Mouse (Mus musculus): ENCODE measurements around the gene Il4.

Gene Il4

GRCm38 (mm10) chr11:53624124-53624523 is 5.7 kb upstream of the Il4 start:
- no peak for DNase-seq (ENCODE audit: low read depth, low spot score)

GRCm38 (mm10) chr11:53623573-53623972 is 5.1 kb upstream of the Il4 start:
- no peak for DNase-seq (ENCODE audit: low read depth, low spot score)

- no peak for DNase-seq (ENCODE audit: low read depth, low spot score)
Measured at GRCm38 (mm10) chr11:53622440-53622806, 4.0 kb upstream of the Il4 start.

GRCm38 (mm10) chr11:53621582-53622439 is 3.3 kb upstream of the Il4 start:
- DNase-seq (ENCODE audit: low read depth, low spot score) = no peak

GRCm38 (mm10) chr11:53620094-53620493 is 1.6 kb upstream of the Il4 start:
- DNase-seq (ENCODE audit: low read depth, low spot score) = no peak

- no peak for DNase-seq (ENCODE audit: low read depth, low spot score)
Measured at GRCm38 (mm10) chr11:53619428-53619827, 959 bp upstream of the Il4 start.

GRCm38 (mm10) chr11:53617562-53618109 is 833 bp downstream of the Il4 start:
- DNase-seq (ENCODE audit: low read depth, low spot score) = no peak

GRCm38 (mm10) chr11:53616748-53617558 is 1.5 kb downstream of the Il4 start:
- no peak for DNase-seq (ENCODE audit: low read depth, low spot score)

GRCm38 (mm10) chr11:53615575-53615974 is 2.9 kb downstream of the Il4 start:
- DNase-seq (ENCODE audit: low read depth, low spot score) = no peak

- DNase-seq (ENCODE audit: low read depth, low spot score) = no peak
Measured at GRCm38 (mm10) chr11:53615172-53615571, 3.3 kb downstream of the Il4 start.

- no peak for DNase-seq (ENCODE audit: low read depth, low spot score)
Measured at GRCm38 (mm10) chr11:53609672-53610071, 8.8 kb downstream of the Il4 start.

- no peak for DNase-seq (ENCODE audit: low read depth, low spot score)
Measured at GRCm38 (mm10) chr11:53609231-53609630, 9.2 kb downstream of the Il4 start.

GRCm38 (mm10) chr11:53605609-53606008 is 12.9 kb downstream of the Il4 start:
- no peak for DNase-seq (ENCODE audit: low read depth, low spot score)

GRCm38 (mm10) chr11:53604983-53605382 is 13.5 kb downstream of the Il4 start:
- no peak for DNase-seq (ENCODE audit: low read depth, low spot score)

GRCm38 (mm10) chr11:53591116-53591515 is 27.4 kb downstream of the Il4 start:
- DNase-seq (ENCODE audit: low read depth, low spot score) = no peak

GRCm38 (mm10) chr11:53590368-53590768 is 28.1 kb downstream of the Il4 start:
- DNase-seq (ENCODE audit: low read depth, low spot score) = no peak

GRCm38 (mm10) chr11:53588279-53588678 is 30.2 kb downstream of the Il4 start:
- no peak for DNase-seq (ENCODE audit: low read depth, low spot score)

GRCm38 (mm10) chr11:53585510-53585909 is 33.0 kb downstream of the Il4 start:
- no peak for DNase-seq (ENCODE audit: low read depth, low spot score)

- peak; percentile 14 for DNase-seq (ENCODE audit: low read depth, low spot score)
Measured at GRCm38 (mm10) chr11:53584849-53585248, 33.6 kb downstream of the Il4 start.

GRCm38 (mm10) chr11:53583151-53583550 is 35.3 kb downstream of the Il4 start:
- DNase-seq (ENCODE audit: low read depth, low spot score) = no peak

GRCm38 (mm10) chr11:53580562-53580961 is 37.9 kb downstream of the Il4 start:
- no peak for DNase-seq (ENCODE audit: low read depth, low spot score)

- peak; percentile 95 for DNase-seq (ENCODE audit: low read depth, low spot score)
Measured at GRCm38 (mm10) chr11:53567224-53568014, 51.0 kb downstream of the Il4 start, which contains the start of gene Kif3a. Gene Kif3a, plus strand, starts transcription at chr11:53567379.
